Mouse (Mus musculus) ovary, adult 18-20 months (tissue): Measurements from ENCODE around the gene Hs2st1.
"Not testable (repeated sequence)": the region's sequence is repeated elsewhere in the genome, so short reads cannot be mapped to it uniquely, and the experiment has no call there.

Experiments
- DNase-seq: peaks from one replicate; pipeline ENCODE4 v3.0.0; 2022; ENCODE audit warnings: low spot score, mixed read lengths

Gene Hs2st1

GRCm38 (mm10) chr3:144570047-144570815, at the start of gene Hs2st1, which contains the start of gene Selenof:
Hs2st1 (minus strand) TSS chr3:144570181.
Selenof (plus strand) TSS chr3:144570304.
- peak; percentile 99 for DNase-seq

DNA sequence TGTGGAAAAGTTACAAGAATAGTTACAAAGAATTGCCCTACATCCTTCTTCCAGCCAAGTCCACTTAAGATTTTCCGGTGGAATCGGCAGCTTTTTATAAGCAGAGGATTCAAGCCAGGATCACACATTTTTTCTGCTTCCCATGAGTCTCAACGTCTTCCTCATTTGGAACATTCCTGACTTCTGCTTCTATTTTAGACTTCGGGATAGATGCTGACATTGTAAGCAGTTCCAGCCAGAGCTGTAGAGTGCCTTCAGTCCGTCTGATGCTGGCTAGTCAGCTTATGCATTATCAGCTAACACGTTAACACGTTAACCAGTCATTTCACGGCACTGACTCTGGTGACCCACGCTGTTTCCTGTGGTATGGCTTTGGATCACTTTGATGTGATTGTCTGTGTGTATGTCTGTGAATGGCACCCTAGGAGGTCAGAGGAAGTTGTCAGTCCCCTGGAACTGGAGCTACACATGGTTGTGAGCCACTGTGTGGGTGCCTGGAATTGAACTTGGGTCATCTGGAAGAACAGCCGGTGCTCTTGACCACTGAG, 47.7 kb upstream of the Hs2st1 start:
- no peak for DNase-seq

DNA sequence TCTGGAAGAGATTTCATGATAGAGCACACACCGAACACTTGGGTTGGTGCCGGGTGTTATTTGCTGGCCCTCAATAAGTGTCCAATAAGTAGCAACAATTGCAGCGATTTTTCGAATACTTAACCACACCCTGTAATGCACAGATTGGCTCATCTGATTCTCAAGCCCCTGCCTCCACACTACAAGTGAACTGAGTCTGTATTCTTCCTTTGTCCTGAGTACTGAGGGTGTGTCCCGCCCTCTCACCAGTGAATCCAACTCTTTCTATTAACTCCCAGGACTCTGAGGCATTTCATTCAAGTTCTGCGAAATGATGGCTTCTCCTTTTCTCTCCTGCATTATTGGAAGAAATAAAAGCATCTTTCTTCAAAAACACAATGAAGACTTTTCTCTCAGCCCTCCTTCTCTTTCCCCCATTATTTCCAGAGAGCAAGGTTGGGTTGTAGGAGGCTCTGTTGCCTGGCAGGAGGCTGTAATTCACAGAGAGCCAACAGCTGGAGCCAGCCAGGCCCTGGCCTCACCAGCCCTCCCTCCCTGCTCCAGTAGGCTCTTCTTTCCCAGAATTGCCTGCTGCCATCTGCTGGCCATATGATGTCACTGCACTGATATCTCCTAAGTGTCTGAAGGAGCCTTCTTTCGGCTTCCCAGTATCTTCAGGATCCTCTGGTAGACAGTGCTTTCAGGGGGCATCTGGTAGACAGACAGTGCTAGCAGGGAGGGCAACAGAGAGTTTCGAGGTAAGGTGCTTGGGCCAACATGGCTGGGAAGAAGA, 46.9 kb upstream of the Hs2st1 start:
- DNase-seq = peak; percentile 67

- no peak for DNase-seq
Measured at GRCm38 (mm10) chr3:144615459-144615858, 45.5 kb upstream of the Hs2st1 start.

GRCm38 (mm10) chr3:144614698-144615097, 44.7 kb upstream of the Hs2st1 start:
- no peak for DNase-seq

DNA sequence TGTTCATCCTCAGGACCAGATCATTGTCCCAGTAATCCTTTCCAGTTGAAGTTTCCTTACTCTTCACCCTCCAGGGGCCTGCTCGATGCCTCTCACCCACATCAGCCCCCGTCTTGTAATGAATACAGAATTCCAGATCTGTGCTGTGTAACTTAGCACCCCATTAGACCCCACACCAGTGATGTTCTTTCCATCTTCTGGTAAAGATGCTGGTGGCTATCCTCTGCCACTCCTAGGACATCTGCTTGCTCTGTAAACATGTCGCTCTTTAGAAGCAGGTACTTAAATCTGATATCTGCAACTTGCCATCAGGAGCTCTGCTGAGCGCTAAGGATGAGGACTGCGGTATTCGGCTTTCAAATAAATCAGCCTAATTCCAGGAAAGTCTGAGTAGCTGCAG, 44.3 kb upstream of the Hs2st1 start:
- no peak for DNase-seq

DNA sequence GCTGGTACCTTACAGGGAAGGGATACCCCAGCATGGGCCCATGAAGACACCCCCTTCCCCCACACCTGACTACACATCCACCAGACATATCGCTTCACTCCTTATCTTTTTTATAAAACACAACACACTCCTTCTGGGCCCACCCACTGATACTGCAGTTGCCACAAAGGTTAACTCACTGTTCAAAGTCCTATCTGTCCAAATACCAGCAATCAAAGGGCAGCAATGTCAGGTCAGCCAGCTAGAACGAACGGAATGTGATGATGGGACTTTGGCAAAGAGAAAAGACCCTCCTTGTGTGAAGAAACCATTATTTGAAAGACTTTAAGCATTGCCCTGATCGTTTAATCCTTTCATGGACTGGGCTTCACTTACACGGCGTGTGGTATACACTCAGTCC, 42.4 kb upstream of the Hs2st1 start:
- no peak for DNase-seq

DNA sequence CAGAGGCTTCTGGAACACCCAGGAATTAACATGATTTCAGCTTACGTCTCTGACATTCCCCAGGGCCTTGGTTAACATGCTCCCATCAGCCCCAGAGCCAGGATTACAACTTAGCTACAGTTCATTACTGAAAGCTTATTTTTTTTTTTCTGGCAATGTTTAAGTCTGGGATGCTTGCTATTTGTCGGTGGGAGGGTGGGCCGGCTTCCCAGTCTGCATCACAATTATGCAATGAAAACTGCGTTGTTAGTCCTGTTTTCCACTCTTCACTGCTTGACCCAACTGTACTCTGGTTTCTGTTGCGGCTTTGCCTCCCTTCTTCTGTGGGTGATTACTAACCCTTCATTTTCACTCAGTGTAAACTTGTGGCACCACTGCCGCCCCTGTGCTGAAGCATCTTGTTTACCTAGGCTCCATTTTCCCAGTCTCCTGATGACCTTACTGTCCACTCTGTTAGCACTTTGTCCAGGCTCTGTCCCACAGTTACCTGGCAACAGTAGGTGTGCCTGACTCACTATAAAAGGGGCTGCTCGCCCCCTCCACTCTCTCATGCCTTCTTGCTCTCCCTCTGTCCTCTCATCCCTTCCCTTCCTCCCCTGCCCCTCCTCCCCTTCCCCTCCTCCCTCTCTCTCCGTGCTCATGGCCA, 41.8 kb upstream of the Hs2st1 start:
- DNase-seq = no peak

- DNase-seq = no peak
Measured at GRCm38 (mm10) chr3:144610759-144611158, 40.8 kb upstream of the Hs2st1 start.

DNA sequence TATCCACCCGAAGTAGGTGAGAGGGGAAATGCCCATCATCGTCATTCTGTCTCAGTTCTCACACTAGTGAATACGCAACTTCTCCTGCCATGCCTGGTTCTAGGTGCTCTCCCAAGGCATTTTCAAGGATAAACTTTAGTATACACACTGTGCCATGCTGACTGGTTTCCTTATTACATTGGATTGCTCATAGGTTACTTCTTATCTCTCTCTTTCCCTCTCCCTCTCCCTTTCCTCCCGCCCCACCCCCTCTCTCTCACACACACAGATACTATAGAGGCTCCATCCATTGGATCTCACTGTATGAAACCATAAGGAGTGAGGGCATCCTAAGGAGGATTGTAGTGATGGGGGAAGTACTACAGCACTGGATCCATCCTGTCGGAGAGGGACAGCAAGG, 38.1 kb upstream of the Hs2st1 start:
- no peak for DNase-seq

GRCm38 (mm10) chr3:144606449-144606848, 36.5 kb upstream of the Hs2st1 start:
- no peak for DNase-seq

GRCm38 (mm10) chr3:144605811-144606210, 35.8 kb upstream of the Hs2st1 start:
- DNase-seq = not testable (repeated sequence)

DNA sequence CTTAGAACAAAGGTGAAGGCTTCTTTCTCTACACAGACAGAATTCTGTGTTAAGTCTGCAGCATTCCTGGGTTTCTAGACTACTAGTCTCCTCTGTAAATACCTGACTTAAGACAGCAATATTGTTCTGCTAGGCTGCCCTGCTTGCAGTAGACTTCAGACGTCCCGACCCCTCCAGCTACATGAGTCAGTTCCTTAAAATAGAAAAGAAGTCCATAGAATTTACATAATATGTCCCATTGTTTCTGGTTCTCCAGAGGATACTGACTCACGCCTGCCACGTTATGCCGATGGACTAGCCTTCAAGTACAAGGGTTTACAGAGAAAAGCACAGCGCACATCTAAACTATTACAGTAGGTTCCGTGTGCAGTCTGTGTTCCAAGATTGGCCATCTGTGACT, 34.2 kb upstream of the Hs2st1 start:
- no peak for DNase-seq

DNA sequence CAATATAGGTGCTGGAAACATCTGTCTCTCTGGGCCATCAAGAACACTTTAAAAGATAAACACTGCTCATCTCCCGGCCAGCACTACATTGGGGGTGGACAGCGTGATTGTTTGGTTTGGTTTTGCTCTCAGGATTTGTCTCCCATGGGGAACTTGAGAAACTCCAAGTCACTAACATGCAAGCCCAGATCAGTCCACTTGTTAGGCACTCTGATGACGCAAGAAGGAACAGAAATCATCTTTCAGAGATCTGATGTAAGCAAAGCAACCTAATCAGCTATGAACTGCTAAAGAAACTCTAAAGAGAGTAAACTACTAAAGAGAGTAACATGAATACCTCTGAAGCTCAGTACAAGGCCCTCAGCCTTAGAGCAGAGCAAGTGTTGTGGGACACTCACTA, 33.6 kb upstream of the Hs2st1 start:
- no peak for DNase-seq

DNA sequence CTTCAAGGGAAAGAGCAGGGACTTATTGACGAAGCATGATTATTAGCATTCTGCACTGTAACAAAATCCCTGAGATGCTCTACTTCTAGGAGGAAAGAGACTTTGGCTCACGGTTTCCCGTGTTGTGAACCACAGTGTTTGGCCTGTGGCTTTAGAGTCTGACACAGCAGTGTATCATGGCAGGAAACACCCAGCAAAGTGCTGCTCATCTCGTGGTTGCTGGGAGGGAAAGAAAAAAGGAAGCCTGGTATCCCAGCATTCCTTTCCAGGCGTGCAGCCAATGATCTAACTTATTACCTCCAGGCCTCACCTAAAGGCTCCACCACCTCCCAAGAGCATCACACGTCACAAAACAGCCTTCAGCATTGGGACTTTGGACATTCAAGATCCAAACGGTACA, 32.8 kb upstream of the Hs2st1 start:
- no peak for DNase-seq

DNA sequence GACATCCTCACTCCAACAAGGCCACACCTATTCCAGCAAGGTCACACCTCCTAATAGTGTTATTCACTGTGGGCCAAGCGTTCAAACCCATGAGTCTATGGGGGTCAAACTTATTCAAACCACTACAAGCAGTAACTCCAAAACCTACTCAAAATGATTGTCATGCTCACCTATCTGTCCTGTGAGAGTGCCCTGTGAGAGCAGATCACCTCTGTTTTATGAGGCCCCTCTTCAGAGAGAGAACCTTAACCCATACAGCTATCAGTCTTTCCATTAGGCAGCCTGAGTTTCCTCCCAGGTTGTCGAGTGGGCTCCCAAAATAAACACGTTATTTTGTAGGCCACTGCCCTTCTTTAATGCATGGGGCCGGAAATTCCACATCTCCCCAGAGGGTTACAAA, 32.4 kb upstream of the Hs2st1 start:
- DNase-seq = no peak

DNA sequence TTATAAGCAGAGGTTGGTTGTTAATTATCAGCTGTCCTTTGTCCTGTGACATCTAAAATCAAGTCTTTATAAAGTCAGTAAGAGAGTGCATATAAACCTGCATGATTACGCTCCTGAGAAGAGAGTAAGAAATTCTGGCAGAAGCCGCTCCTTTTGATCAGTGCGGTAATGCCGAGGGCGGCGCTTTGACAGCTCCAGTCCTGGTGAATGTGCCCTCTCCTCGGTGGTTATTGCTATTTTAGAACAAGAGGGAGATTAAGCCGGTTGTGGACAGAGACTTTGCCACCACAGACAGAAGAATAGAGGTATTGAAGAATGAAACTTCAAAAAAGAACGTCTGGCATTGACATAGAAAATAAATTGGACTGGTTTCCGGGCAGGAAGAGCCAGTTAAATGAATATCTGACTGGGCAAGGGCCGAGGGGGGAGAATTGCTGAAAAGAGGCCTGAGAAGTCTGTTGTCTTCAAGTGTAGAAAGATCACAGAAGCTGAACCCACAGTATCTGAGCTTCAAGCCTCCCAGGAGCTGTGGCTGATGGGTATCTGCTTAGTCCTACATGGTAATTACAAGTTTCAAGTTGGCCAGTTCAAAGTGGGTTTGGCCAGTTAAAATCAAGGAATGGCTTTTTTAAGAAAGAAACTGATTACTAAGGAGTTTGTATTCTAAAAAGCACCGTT, 27.9 kb upstream of the Hs2st1 start:
- DNase-seq = no peak

DNA sequence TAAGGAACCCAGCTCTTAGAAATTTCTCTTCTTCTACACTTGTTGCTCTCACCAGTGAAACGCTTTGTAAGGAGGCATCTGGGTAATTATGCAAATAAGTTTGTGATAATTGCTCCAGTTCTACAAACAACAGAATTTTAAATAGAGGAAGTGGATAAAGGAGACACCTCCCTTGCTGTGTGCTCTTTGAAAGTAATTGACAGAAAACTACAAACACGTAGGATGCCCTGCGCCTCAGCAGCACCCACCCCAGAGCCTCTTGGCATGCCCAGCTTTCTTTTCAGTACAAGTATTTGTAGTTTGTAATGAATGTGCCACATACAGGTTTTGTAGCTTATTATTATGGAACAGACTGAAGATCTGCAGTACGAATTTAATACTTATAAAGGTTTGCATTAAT, 27.1 kb upstream of the Hs2st1 start:
- DNase-seq = no peak

DNA sequence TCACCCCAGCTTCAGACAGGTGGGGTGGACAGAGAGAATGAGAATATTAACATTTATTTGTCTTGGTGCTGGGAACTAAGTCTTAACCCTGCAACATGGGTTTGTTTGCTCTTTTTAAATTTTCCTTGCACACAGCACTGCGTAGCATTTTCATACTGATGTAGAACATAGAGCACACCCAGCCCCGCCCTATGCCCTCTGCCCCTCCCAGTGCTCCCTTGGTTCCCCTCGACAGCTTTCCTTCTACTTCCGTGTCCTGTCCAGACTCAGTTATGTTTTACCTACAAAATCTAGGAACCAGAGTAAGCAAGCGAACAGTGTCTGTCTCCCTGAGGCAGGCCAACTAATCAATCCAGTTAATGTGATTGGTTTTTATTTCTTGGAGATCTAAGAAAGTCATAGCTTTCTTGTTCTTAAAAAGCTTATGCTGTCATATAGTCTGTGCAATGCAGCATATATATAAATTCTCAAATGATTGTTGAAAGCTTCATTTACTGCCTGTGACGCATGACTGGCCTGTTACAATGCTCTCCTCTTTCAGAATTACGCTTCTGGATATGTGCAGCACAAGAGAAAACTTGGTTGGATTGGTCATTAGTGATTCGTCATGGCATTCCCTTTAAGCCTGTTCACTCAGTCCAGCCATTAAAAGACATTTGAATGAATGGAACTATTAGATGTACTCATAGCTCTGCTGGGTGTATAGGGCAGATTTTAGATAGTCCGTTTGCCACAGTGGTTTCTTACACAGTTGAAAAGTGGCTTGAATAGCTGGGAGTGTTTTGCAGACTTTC, 23.2 kb upstream of the Hs2st1 start:
- DNase-seq = no peak

DNA sequence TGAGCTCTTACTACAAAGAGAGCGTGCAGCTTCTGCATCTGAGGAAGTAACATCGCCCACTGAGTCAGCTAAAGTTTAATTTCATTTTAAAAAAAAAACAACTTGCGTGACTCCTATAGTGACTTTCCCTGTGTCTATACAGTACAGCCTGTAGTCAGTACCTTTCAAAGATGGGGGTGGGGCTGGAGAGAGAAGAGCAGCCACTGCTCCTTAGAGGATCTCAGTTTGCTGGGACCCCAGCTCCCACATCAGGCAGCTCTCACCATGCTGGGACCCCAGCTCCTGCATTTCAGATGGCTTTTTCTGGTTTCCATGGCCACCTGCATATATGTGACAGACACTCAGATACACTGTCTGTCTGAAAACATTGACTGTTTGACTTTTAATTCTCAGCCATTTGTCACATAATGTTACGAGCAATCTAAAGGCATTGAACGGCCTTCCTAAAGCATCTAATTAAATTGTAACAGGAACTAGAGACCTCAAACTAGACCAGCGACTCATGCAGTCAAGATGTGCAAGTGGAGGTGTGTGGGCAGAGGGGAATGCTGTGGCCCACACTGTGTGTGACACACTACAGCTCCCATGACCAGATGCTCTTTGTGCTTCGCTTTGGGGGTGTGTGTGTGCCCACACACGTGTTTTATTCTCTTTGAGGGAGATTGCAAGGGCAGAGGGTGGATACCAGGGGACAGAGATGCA, 19.4 kb upstream of the Hs2st1 start:
- no peak for DNase-seq

DNA sequence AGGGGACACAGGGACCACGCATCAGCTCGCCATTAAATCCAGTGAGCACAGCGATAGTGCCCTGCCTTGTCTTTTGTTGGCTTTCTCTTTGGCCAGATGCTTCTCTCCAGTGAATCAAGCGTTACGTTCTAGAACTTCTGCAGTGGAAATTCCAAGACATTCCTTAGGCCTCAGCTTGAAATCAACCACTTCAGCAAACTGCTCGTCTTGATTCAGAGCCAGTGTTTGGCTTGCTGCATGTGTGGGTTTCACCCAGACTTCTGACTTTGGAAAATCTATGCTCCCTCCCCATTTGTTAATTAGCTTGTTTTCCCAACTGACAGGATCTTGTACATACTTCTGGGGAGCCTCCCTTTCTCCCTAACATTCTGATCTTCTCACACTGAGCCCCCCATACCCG, 16.8 kb upstream of the Hs2st1 start:
- DNase-seq = no peak
